Mouse (Mus musculus): ENCODE measurements at regions not wholly inside any gene's neighbourhood (a gene's known extent, or its start where the extent isn't known, plus 50 kb on each side); places are given as distances from the start of the nearest gene placed in this dataset.

DNA sequence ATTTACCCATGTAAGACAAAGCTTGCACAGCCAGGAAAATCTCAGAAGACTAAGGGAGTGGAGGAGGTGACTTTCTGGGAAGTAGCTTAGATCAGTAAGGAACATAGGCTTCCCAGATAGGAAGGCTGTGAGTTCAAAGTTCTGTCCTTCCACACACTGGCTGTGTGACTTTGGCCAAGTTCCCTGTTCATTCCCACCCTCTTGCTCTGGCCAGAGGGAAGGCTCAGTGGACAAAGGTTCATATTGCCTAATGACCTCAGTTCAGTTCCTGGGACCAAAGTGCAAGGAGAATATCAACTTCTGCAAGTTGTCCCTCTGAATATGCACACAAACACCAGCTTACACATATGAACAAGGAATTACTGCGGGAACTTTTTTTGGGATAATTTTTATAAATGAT, 255.6 kb upstream of the Pik3r1 start:
- TF ChIP-seq CTCF (conservative IDR thresholded peaks at IDR 0.05; ENCODE audit: low read length) (no peak), POU5F1 (IDR thresholded peaks at IDR 0.05; ENCODE audit: borderline replicate concordance, low read length) (no peak), NANOG (IDR thresholded peaks at IDR 0.05; ENCODE audit: borderline replicate concordance, low read length) (no peak)

All from E14TG2a.4 (cell line).